Mouse (Mus musculus): Measurements from ENCODE around the gene Zfp384.

DNA sequence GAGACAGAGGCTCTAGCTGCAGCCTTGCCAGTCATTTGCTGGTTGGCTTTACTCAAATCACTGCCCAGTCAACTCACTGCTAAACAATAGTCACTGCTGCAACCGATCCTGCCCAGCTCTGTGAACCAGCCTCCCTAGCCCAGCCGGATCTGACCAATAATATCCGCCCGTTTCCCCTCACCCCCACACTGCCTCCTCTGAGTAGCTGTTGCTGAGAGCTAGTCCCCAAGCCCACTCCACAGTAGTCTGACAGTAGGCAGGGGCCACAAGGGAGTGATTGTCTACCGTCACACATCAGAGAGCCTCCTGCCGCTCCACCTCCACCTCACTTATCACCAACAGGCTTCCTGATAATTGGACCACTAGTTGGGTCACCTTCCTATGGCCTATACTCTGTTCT is 52.5 kb downstream of the Zfp384 start:
- no peak for TF ChIP-seq CTCF (IDR thresholded peaks at IDR 0.05; ENCODE audit: control insufficient read depth, insufficient read depth, insufficient replicate concordance, low read depth, low read length)
- no peak for TF ChIP-seq POLR2A (IDR thresholded peaks at IDR 0.05; ENCODE audit: control insufficient read depth, low read depth, low read length)
